Mouse (Mus musculus) cortical plate, adult 2 months (tissue): ENCODE data around the gene Arhgap25.

Source experiments
- CTCF ChIP-seq: fragments of 200-500 bp; IDR thresholded peaks from 2 replicates; pipeline ENCODE4 v1.5.1; 2011; ENCODE audit warnings: mild to moderate bottlenecking, control low read depth, low read length; ENCODE audit not compliant: insufficient read depth; ENCODE audit errors: extremely low read depth
- POLR2A ChIP-seq: fragments of 200-500 bp; IDR thresholded peaks from 2 replicates; pipeline ENCODE4 v1.6.1; 2011; ENCODE audit warnings: mild to moderate bottlenecking, low read length, control low read depth; ENCODE audit not compliant: insufficient read depth; ENCODE audit errors: extremely low read depth

GRCm38 (mm10) chr6:87517753-87518409 is 15.2 kb downstream of the Arhgap25 start:
- no peak for TF ChIP-seq POLR2A
- TF ChIP-seq CTCF = no peak
